Mouse (Mus musculus): ENCODE results near the gene Yipf3. TPM values are rescaled to one million over a fixed set of nuclear protein-coding genes. Genes with fewer than 3 reads are reported as not detected.

The Yipf3 gene
- polyA plus RNA-seq, 1 experiment from 2014 or later = 87.2 TPM

- Histone ChIP-seq H3K4me1 (ENCODE audit: control insufficient read depth, insufficient read depth, low read length) (peaks cover 36% of the 10 kb centered on the region), H3K9me3 (replicated peaks; ENCODE audit: control insufficient read depth, low read length, poor library complexity, severe bottlenecking) (no peaks in the 10 kb centered on the region), H3K4me3 (ENCODE audit: low read depth, low read length) (no peak overlapping the region), H3K36me3 (ENCODE audit: control insufficient read depth, insufficient read depth, low read length) (peaks cover 22% of the 10 kb centered on the region), H3K27me3 (ENCODE audit: control insufficient read depth, insufficient read depth, low read depth, low read length) (no peaks in the 10 kb centered on the region), H3K9ac (ENCODE audit: low read depth, low read length) (no peak overlapping the region), H3K27ac (ENCODE audit: low read length) (no peak overlapping the region), H3K4me2 (ENCODE audit: low read length) (no peak overlapping the region)
- 77% methylated on average over 7 of the region's 7 CpGs for WGBS
- no peak for ATAC-seq
Observed at GRCm38 (mm10) chr17:46251174-46251573, 3.3 kb downstream of the Yipf3 start.

GRCm38 (mm10) chr17:46252571-46253451, 4.9 kb downstream of the Yipf3 start:
- no peaks in the 10 kb centered on the region for H3K9me3 ChIP-seq (replicated peaks; ENCODE audit: control insufficient read depth, low read length, poor library complexity, severe bottlenecking)
- WGBS = 54% methylated on average over 14 of the region's 14 CpGs
- H3K4me1 ChIP-seq (ENCODE audit: control insufficient read depth, insufficient read depth, low read length) = peaks cover 27% of the 10 kb centered on the region
- peak overlapping the region; percentile 86 for H3K4me3 ChIP-seq (ENCODE audit: low read depth, low read length)
- peak overlapping the region; percentile 65 for H3K4me2 ChIP-seq (ENCODE audit: low read length)
- no peaks in the 10 kb centered on the region for H3K27me3 ChIP-seq (ENCODE audit: control insufficient read depth, insufficient read depth, low read depth, low read length)
- peak overlapping the region; percentile 82; the same call in 1 of the 2 replicates for H3K27ac ChIP-seq (ENCODE audit: low read length)
- ATAC-seq = no peak
- peaks cover 31% of the 10 kb centered on the region for H3K36me3 ChIP-seq (ENCODE audit: control insufficient read depth, insufficient read depth, low read length)
- H3K9ac ChIP-seq (ENCODE audit: low read depth, low read length) = no peak overlapping the region

GRCm38 (mm10) chr17:46253452-46254084, 5.7 kb downstream of the Yipf3 start, which contains the start of gene Lrrc73:
Gene Lrrc73, plus strand, starts transcription at chr17:46253531.
- peak within 1 kb of the TSS; percentile 96 for H3K9ac ChIP-seq (ENCODE audit: low read depth, low read length)
- peak within 1 kb of the TSS; percentile 86 for H3K4me3 ChIP-seq (ENCODE audit: low read depth, low read length)
- H3K27me3 ChIP-seq (ENCODE audit: control insufficient read depth, insufficient read depth, low read depth, low read length) = no peaks in the 10 kb centered on the region
- H3K4me1 ChIP-seq (ENCODE audit: control insufficient read depth, insufficient read depth, low read length) = peaks cover 26% of the 10 kb centered on the region
- 2% methylated on average over 40 of the region's 48 CpGs for WGBS
- ATAC-seq = peak; percentile 93
- peak within 1 kb of the TSS; percentile 82 for H3K27ac ChIP-seq (ENCODE audit: low read length)
- H3K36me3 ChIP-seq (ENCODE audit: control insufficient read depth, insufficient read depth, low read length) = peaks cover 36% of the 10 kb centered on the region
- H3K9me3 ChIP-seq (replicated peaks; ENCODE audit: control insufficient read depth, low read length, poor library complexity, severe bottlenecking) = no peaks in the 10 kb centered on the region
- peak within 1 kb of the TSS; percentile 65 for H3K4me2 ChIP-seq (ENCODE audit: low read length)

- H3K4me1 ChIP-seq (ENCODE audit: control insufficient read depth, insufficient read depth, low read length) = peaks cover 21% of the 10 kb centered on the region
- peak overlapping the region; percentile 82 for H3K27ac ChIP-seq (ENCODE audit: low read length)
- no peaks in the 10 kb centered on the region for H3K9me3 ChIP-seq (replicated peaks; ENCODE audit: control insufficient read depth, low read length, poor library complexity, severe bottlenecking)
- H3K9ac ChIP-seq (ENCODE audit: low read depth, low read length) = peak overlapping the region; percentile 96
- under 1% methylated on average over 40 of the region's 54 CpGs for WGBS
- peak; percentile 49; the same call in 1 of the 2 replicates for ATAC-seq
- H3K4me2 ChIP-seq (ENCODE audit: low read length) = peak overlapping the region; percentile 65
- H3K36me3 ChIP-seq (ENCODE audit: control insufficient read depth, insufficient read depth, low read length) = peaks cover 37% of the 10 kb centered on the region
- H3K4me3 ChIP-seq (ENCODE audit: low read depth, low read length) = peak overlapping the region; percentile 86
- H3K27me3 ChIP-seq (ENCODE audit: control insufficient read depth, insufficient read depth, low read depth, low read length) = no peaks in the 10 kb centered on the region
Observed at GRCm38 (mm10) chr17:46254106-46254505, 6.2 kb downstream of the Yipf3 start.

- no peaks in the 10 kb centered on the region for H3K9me3 ChIP-seq (replicated peaks; ENCODE audit: control insufficient read depth, low read length, poor library complexity, severe bottlenecking)
- ATAC-seq = no peak
- peaks cover 36% of the 10 kb centered on the region for H3K36me3 ChIP-seq (ENCODE audit: control insufficient read depth, insufficient read depth, low read length)
- H3K27ac ChIP-seq (ENCODE audit: low read length) = no peak overlapping the region
- H3K27me3 ChIP-seq (ENCODE audit: control insufficient read depth, insufficient read depth, low read depth, low read length) = no peaks in the 10 kb centered on the region
- H3K4me2 ChIP-seq (ENCODE audit: low read length) = peak overlapping the region; percentile 65
- H3K4me1 ChIP-seq (ENCODE audit: control insufficient read depth, insufficient read depth, low read length) = peaks cover 16% of the 10 kb centered on the region
- peak overlapping the region; percentile 86 for H3K4me3 ChIP-seq (ENCODE audit: low read depth, low read length)
- peak overlapping the region; percentile 96 for H3K9ac ChIP-seq (ENCODE audit: low read depth, low read length)
- 27% methylated on average over 6 of the region's 6 CpGs for WGBS
Observed at GRCm38 (mm10) chr17:46255147-46255546, 7.3 kb downstream of the Yipf3 start.

GRCm38 (mm10) chr17:46258279-46259053, 10.6 kb downstream of the Yipf3 start:
- no peak for ATAC-seq
- no peaks in the 10 kb centered on the region for H3K9me3 ChIP-seq (replicated peaks; ENCODE audit: control insufficient read depth, low read length, poor library complexity, severe bottlenecking)
- peaks cover 21% of the 10 kb centered on the region for H3K36me3 ChIP-seq (ENCODE audit: control insufficient read depth, insufficient read depth, low read length)
- H3K4me1 ChIP-seq (ENCODE audit: control insufficient read depth, insufficient read depth, low read length) = peaks cover 12% of the 10 kb centered on the region
- WGBS = 77% methylated on average over 30 of the region's 30 CpGs
- no peak overlapping the region for H3K27ac ChIP-seq (ENCODE audit: low read length)
- no peak overlapping the region for H3K4me3 ChIP-seq (ENCODE audit: low read depth, low read length)
- no peak overlapping the region for H3K4me2 ChIP-seq (ENCODE audit: low read length)
- H3K27me3 ChIP-seq (ENCODE audit: control insufficient read depth, insufficient read depth, low read depth, low read length) = no peaks in the 10 kb centered on the region
- H3K9ac ChIP-seq (ENCODE audit: low read depth, low read length) = no peak overlapping the region

GRCm38 (mm10) chr17:46259675-46260074, 11.8 kb downstream of the Yipf3 start:
- WGBS = 86% methylated on average over 17 of the region's 17 CpGs
- ATAC-seq = no peak
- Histone ChIP-seq H3K4me1 (ENCODE audit: control insufficient read depth, insufficient read depth, low read length) (peaks cover 10% of the 10 kb centered on the region), H3K27me3 (ENCODE audit: control insufficient read depth, insufficient read depth, low read depth, low read length) (no peaks in the 10 kb centered on the region), H3K9me3 (replicated peaks; ENCODE audit: control insufficient read depth, low read length, poor library complexity, severe bottlenecking) (no peaks in the 10 kb centered on the region), H3K27ac (ENCODE audit: low read length) (no peak overlapping the region), H3K4me2 (ENCODE audit: low read length) (no peak overlapping the region), H3K4me3 (ENCODE audit: low read depth, low read length) (no peak overlapping the region), H3K9ac (ENCODE audit: low read depth, low read length) (no peak overlapping the region), H3K36me3 (ENCODE audit: control insufficient read depth, insufficient read depth, low read length) (peaks cover 27% of the 10 kb centered on the region)

- ATAC-seq = no peak
Observed at GRCm38 (mm10) chr17:46262201-46262694, 14.4 kb downstream of the Yipf3 start.

More at GRCm38 (mm10) chr17:46262201-46262694, 14.4 kb downstream of the Yipf3 start:
- Histone ChIP-seq H3K27ac (ENCODE audit: low read length) (no peak overlapping the region), H3K4me1 (ENCODE audit: control insufficient read depth, insufficient read depth, low read length) (no peaks in the 10 kb centered on the region), H3K4me2 (ENCODE audit: low read length) (no peak overlapping the region), H3K9me3 (replicated peaks; ENCODE audit: control insufficient read depth, low read length, poor library complexity, severe bottlenecking) (no peaks in the 10 kb centered on the region), H3K36me3 (ENCODE audit: control insufficient read depth, insufficient read depth, low read length) (peaks cover 19% of the 10 kb centered on the region), H3K27me3 (ENCODE audit: control insufficient read depth, insufficient read depth, low read depth, low read length) (no peaks in the 10 kb centered on the region), H3K4me3 (ENCODE audit: low read depth, low read length) (no peak overlapping the region), H3K9ac (ENCODE audit: low read depth, low read length) (no peak overlapping the region)
- 91% methylated on average over 5 of the region's 5 CpGs for WGBS
